Mouse (Mus musculus) thymus, adult 18-20 months (tissue): ENCODE measurements around the gene Prss43.
"Not testable (repeated sequence)": the region's sequence is repeated elsewhere in the genome, so short reads cannot be mapped to it uniquely, and the experiment has no call there.

ENCODE experiments used
- DNase-seq, 2 experiments: peaks; one replicate each; pipeline ENCODE4 v3.0.0; 2022; ENCODE audit warnings: mixed read lengths in 2 of 2

Gene Prss43

GRCm38 (mm10) chr9:110826390-110826789 lies at the start of gene Prss43:
Prss43 (plus strand) TSS chr9:110826690.
- no peak for DNase-seq

- DNase-seq = no peak
Measured at GRCm38 (mm10) chr9:110778100-110778499, 48.4 kb upstream of the Prss43 start.

GRCm38 (mm10) chr9:110778559-110778958 lies 47.9 kb upstream of the Prss43 start:
- no peak for DNase-seq

GRCm38 (mm10) chr9:110779242-110779913 lies 47.1 kb upstream of the Prss43 start:
- no peak for DNase-seq

- peak; percentile 69 to 73 for DNase-seq
Measured at GRCm38 (mm10) chr9:110781256-110781721, 45.2 kb upstream of the Prss43 start.

GRCm38 (mm10) chr9:110781731-110782130 lies 44.8 kb upstream of the Prss43 start:
- peak; percentile 24 to 46 for DNase-seq

GRCm38 (mm10) chr9:110783611-110784010 lies 42.9 kb upstream of the Prss43 start:
- DNase-seq = no peak

GRCm38 (mm10) chr9:110788169-110788568 lies 38.3 kb upstream of the Prss43 start:
- DNase-seq = no peak

- no peak for DNase-seq
Measured at GRCm38 (mm10) chr9:110790462-110790861, 36.0 kb upstream of the Prss43 start.

- no peak for DNase-seq
Measured at GRCm38 (mm10) chr9:110797013-110797412, 29.5 kb upstream of the Prss43 start.

GRCm38 (mm10) chr9:110797866-110798265 lies 28.6 kb upstream of the Prss43 start, which contains the start of gene Prss42:
Prss42 (plus strand) TSS chr9:110798166.
- no peak for DNase-seq

- DNase-seq = no peak
Measured at GRCm38 (mm10) chr9:110800834-110801479, 25.5 kb upstream of the Prss43 start.

- no peak for DNase-seq
Measured at GRCm38 (mm10) chr9:110803294-110803693, 23.2 kb upstream of the Prss43 start.

GRCm38 (mm10) chr9:110810051-110810450 lies 16.4 kb upstream of the Prss43 start:
- DNase-seq = no peak

GRCm38 (mm10) chr9:110813789-110814188 lies 12.7 kb upstream of the Prss43 start, which contains the start of gene Prss44:
Prss44 (plus strand) TSS chr9:110813994.
- DNase-seq = no peak

GRCm38 (mm10) chr9:110820546-110820945 lies 5.9 kb upstream of the Prss43 start:
- DNase-seq = not testable (repeated sequence)

GRCm38 (mm10) chr9:110821436-110821835 lies 5.1 kb upstream of the Prss43 start:
- DNase-seq = no peak

- DNase-seq = no peak
Measured at GRCm38 (mm10) chr9:110825426-110825825, 1.1 kb upstream of the Prss43 start.

GRCm38 (mm10) chr9:110825832-110826231 lies 658 bp upstream of the Prss43 start:
- no peak for DNase-seq

- DNase-seq = no peak
Measured at GRCm38 (mm10) chr9:110833021-110833420, 6.5 kb downstream of the Prss43 start.

- no peak for DNase-seq
Measured at GRCm38 (mm10) chr9:110834411-110834810, 7.9 kb downstream of the Prss43 start, which contains the start of gene Prss45. Prss45 (plus strand) TSS chr9:110834588.

- DNase-seq = no peak
Measured at GRCm38 (mm10) chr9:110834961-110835360, 8.5 kb downstream of the Prss43 start.

GRCm38 (mm10) chr9:110836112-110836511 lies 9.6 kb downstream of the Prss43 start:
- DNase-seq = no peak

- DNase-seq = no peak
Measured at GRCm38 (mm10) chr9:110840905-110841304, 14.4 kb downstream of the Prss43 start.
